Mouse (Mus musculus): ENCODE results near the gene Slc7a1.

- no peak for TF ChIP-seq EP300 (optimal IDR thresholded peaks at IDR 0.05)
- no peak for TF ChIP-seq CTCF (IDR thresholded peaks at IDR 0.05; ENCODE audit: low read depth)
Measured at GRCm38 (mm10) chr5:148304112-148304511, 95.6 kb downstream of the Slc7a1 start.

Data from stomach, postnatal 0 days (tissue).